Mouse (Mus musculus): ENCODE results near the gene Tmem185b. TPM values are rescaled to one million over a fixed set of nuclear protein-coding genes. Genes with fewer than 3 reads are reported as not detected.
A peak's percentile ranks its signal among the peaks of the same experiment; 100 is the strongest.

Tmem185b gene
- 22.3 and 31.5 TPM in 2 replicates for polyA plus RNA-seq (2012; rRNA removed)

- Histone ChIP-seq H3K4me3 (ENCODE audit: extremely low read depth, insufficient read depth, insufficient read length) (peak within 1 kb of the TSS; percentile 78), H3K36me3 (ENCODE audit: control insufficient read depth, insufficient read depth, low read length) (no peaks in the 10 kb centered on the region), H3K4me1 (ENCODE audit: control insufficient read depth, insufficient read depth, insufficient read length) (peaks cover 14% of the 10 kb centered on the region), H3K27ac (ENCODE audit: insufficient read depth, low read length) (peak within 1 kb of the TSS; percentile 81), H3K27me3 (ENCODE audit: control insufficient read depth, insufficient read depth, low read length) (no peaks in the 10 kb centered on the region)
- WGBS, result 1% methylated on average over 80 of the region's 82 CpGs
- TF ChIP-seq POLR2A (IDR thresholded peaks at IDR 0.05; ENCODE audit: low read depth, low read length) (peak; percentile 76), CTCF (IDR thresholded peaks at IDR 0.05; ENCODE audit: extremely low read depth, insufficient read depth, insufficient read length, insufficient replicate concordance) (no peak)
- peak; percentile 65 to 87 for DNase-seq (ENCODE audit: low read depth in 1 of 2, low spot score in 2 of 2)
These were observed at the start of gene Tmem185b for GRCm38 (mm10) chr1:119525689-119526591. Tmem185b (plus strand) TSS chr1:119526160.

DNA sequence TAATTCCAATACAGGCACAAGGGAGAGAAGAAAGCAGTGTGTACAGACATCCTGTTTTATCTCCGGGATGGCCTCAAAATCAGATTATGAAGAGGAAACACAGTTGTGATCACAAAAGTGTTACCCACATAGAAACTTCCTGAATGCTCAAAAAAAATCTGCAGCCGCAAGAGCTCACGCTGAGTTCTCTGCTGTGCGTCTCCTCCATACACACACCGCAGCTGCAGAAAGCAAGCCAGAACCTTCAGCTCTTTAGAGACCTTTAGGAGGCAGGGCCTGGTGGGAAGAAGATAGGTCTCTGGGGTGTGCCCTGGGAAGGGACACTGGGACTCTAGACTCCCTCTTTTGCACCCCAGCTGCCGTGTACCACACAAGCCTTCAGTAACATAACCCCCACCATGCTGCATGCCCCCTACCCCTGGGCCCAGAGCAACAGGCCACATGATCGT lies 49.0 kb upstream of the Tmem185b start:
- no peaks in the 10 kb centered on the region; the same call in none of the 2 replicates for H3K36me3 ChIP-seq (ENCODE audit: control insufficient read depth, insufficient read depth, low read length)
- no peak for TF ChIP-seq POLR2A (IDR thresholded peaks at IDR 0.05; ENCODE audit: low read depth, low read length)
- TF ChIP-seq CTCF (IDR thresholded peaks at IDR 0.05; ENCODE audit: extremely low read depth, insufficient read depth, insufficient read length, insufficient replicate concordance), result no peak
- peaks cover 7% of the 10 kb centered on the region; the same call in 1 of the 2 replicates for H3K4me1 ChIP-seq (ENCODE audit: control insufficient read depth, insufficient read depth, insufficient read length)
- DNase-seq (ENCODE audit: low read depth in 1 of 2, low spot score in 2 of 2), result no peak
- no peaks in the 10 kb centered on the region for H3K27me3 ChIP-seq (ENCODE audit: control insufficient read depth, insufficient read depth, low read length)
- WGBS, result 6% methylated on average over 7 of the region's 7 CpGs
- no peak overlapping the region for H3K27ac ChIP-seq (ENCODE audit: insufficient read depth, low read length)
- H3K4me3 ChIP-seq (ENCODE audit: extremely low read depth, insufficient read depth, insufficient read length), result no peak overlapping the region

GRCm38 (mm10) chr1:119479641-119480040 lies 46.3 kb upstream of the Tmem185b start:
- TF ChIP-seq CTCF (IDR thresholded peaks at IDR 0.05; ENCODE audit: extremely low read depth, insufficient read depth, insufficient read length, insufficient replicate concordance) (no peak), POLR2A (IDR thresholded peaks at IDR 0.05; ENCODE audit: low read depth, low read length) (no peak)
- Histone ChIP-seq H3K4me3 (ENCODE audit: extremely low read depth, insufficient read depth, insufficient read length) (no peak overlapping the region), H3K4me1 (ENCODE audit: control insufficient read depth, insufficient read depth, insufficient read length) (peaks cover 7% of the 10 kb centered on the region; the same call in 1 of the 2 replicates), H3K27me3 (ENCODE audit: control insufficient read depth, insufficient read depth, low read length) (no peaks in the 10 kb centered on the region), H3K36me3 (ENCODE audit: control insufficient read depth, insufficient read depth, low read length) (no peaks in the 10 kb centered on the region; the same call in none of the 2 replicates), H3K27ac (ENCODE audit: insufficient read depth, low read length) (no peak overlapping the region)
- DNase-seq (ENCODE audit: low read depth in 1 of 2, low spot score in 2 of 2), result no peak
- whole genome bisulfite sequencing, result 55% methylated on average over 4 of the region's 4 CpGs

- peaks cover 7% of the 10 kb centered on the region; the same call in 1 of the 2 replicates for H3K4me1 ChIP-seq (ENCODE audit: control insufficient read depth, insufficient read depth, insufficient read length)
- no peak overlapping the region for H3K27ac ChIP-seq (ENCODE audit: insufficient read depth, low read length)
- DNase-seq (ENCODE audit: low read depth in 1 of 2, low spot score in 2 of 2), result no peak
- TF ChIP-seq CTCF (IDR thresholded peaks at IDR 0.05; ENCODE audit: extremely low read depth, insufficient read depth, insufficient read length, insufficient replicate concordance) (no peak), POLR2A (IDR thresholded peaks at IDR 0.05; ENCODE audit: low read depth, low read length) (no peak)
- 65% methylated on average over 8 of the region's 8 CpGs for WGBS
- no peaks in the 10 kb centered on the region for H3K27me3 ChIP-seq (ENCODE audit: control insufficient read depth, insufficient read depth, low read length)
- H3K4me3 ChIP-seq (ENCODE audit: extremely low read depth, insufficient read depth, insufficient read length), result no peak overlapping the region
- H3K36me3 ChIP-seq (ENCODE audit: control insufficient read depth, insufficient read depth, low read length), result no peaks in the 10 kb centered on the region; the same call in none of the 2 replicates
These were observed 45.3 kb upstream of the Tmem185b start for GRCm38 (mm10) chr1:119480678-119481077.

- H3K4me3 ChIP-seq (ENCODE audit: extremely low read depth, insufficient read depth, insufficient read length), result no peak overlapping the region
- WGBS, result 88% methylated on average over 7 of the region's 7 CpGs
- H3K36me3 ChIP-seq (ENCODE audit: control insufficient read depth, insufficient read depth, low read length), result no peaks in the 10 kb centered on the region; the same call in none of the 2 replicates
- H3K27ac ChIP-seq (ENCODE audit: insufficient read depth, low read length), result no peak overlapping the region
- TF ChIP-seq POLR2A (IDR thresholded peaks at IDR 0.05; ENCODE audit: low read depth, low read length) (no peak), CTCF (IDR thresholded peaks at IDR 0.05; ENCODE audit: extremely low read depth, insufficient read depth, insufficient read length, insufficient replicate concordance) (no peak)
- DNase-seq (ENCODE audit: low read depth in 1 of 2, low spot score in 2 of 2), result no peak
- no peaks in the 10 kb centered on the region for H3K27me3 ChIP-seq (ENCODE audit: control insufficient read depth, insufficient read depth, low read length)
- peaks cover 5% of the 10 kb centered on the region; the same call in 1 of the 2 replicates for H3K4me1 ChIP-seq (ENCODE audit: control insufficient read depth, insufficient read depth, insufficient read length)
These were observed 44.6 kb upstream of the Tmem185b start for GRCm38 (mm10) chr1:119481205-119481932.

- no peak overlapping the region for H3K4me3 ChIP-seq (ENCODE audit: extremely low read depth, insufficient read depth, insufficient read length)
- H3K27me3 ChIP-seq (ENCODE audit: control insufficient read depth, insufficient read depth, low read length), result no peaks in the 10 kb centered on the region
- TF ChIP-seq POLR2A (IDR thresholded peaks at IDR 0.05; ENCODE audit: low read depth, low read length) (no peak), CTCF (IDR thresholded peaks at IDR 0.05; ENCODE audit: extremely low read depth, insufficient read depth, insufficient read length, insufficient replicate concordance) (0 out of 2 replicates have a peak, but pooled peaks have one; percentile 6)
- peaks cover 3% of the 10 kb centered on the region; the same call in 1 of the 2 replicates for H3K4me1 ChIP-seq (ENCODE audit: control insufficient read depth, insufficient read depth, insufficient read length)
- no peak overlapping the region for H3K27ac ChIP-seq (ENCODE audit: insufficient read depth, low read length)
- H3K36me3 ChIP-seq (ENCODE audit: control insufficient read depth, insufficient read depth, low read length), result no peaks in the 10 kb centered on the region; the same call in 1 of the 2 replicates
- 80% methylated on average over 3 of the region's 3 CpGs for WGBS
- no peak for DNase-seq (ENCODE audit: low read depth in 1 of 2, low spot score in 2 of 2)
These were observed 43.1 kb upstream of the Tmem185b start for GRCm38 (mm10) chr1:119482891-119483290.
